Comparison of ENCODE assay signal across 22 mouse cellular contexts in the genomic region with DNA sequence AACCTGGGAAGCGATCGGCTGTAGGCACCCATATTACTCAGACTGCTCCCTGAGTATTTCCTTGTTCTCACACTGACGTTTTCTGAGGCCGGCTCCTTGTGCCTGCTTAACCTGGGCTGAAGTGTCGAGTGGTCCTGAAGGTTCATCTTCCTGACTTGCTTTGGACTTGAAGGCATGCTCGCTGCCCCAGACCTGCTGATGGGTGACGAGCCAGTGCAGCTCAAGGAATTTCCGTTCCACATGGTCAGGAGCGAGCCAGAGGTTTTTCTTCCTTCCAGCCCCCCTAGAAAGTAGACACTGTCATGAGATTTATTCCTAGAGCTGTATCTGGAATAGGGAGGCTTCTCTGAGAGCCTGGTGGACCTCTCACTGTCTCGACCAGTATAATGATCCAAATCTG.
DNase-seq lines count a peak whose midpoint lies in the region; ATAC-seq and TF ChIP-seq lines count a peak whose summit lies in the region.
"Had no signal": no experiment of that assay in that cellular context is flagged by ENCODE, and none has a peak within 500 bp of the region (broad histone marks: within the 10 kb centered on the region; RNA-seq: fewer than 3 reads in every experiment).

No protein-coding gene starts in this region.

- no peak overlapping the region for H3K9ac ChIP-seq in kidney, embryonic 15.5 days
- H3K9ac ChIP-seq in kidney, postnatal 0 days (ENCODE audit: low read depth, low read length) = no peak overlapping the region
- H3K9ac ChIP-seq: embryonic facial prominence, embryonic 13.5 days; embryonic facial prominence, embryonic 15.5 days; forebrain, embryonic 12.5 days had no signal

- no peak for TF ChIP-seq POLR2A in testis, adult 2 months (IDR thresholded peaks at IDR 0.05; ENCODE audit: control insufficient read depth, low read depth, low read length)

- H3K27me3 ChIP-seq in kidney, embryonic 15.5 days = no peaks in the 10 kb centered on the region
- H3K27me3 ChIP-seq in kidney, postnatal 0 days (ENCODE audit: insufficient read depth, low read length) = no peaks in the 10 kb centered on the region
- H3K27me3 ChIP-seq in testis, adult 2 months (ENCODE audit: control insufficient read depth, insufficient read depth, low read length) = no peaks in the 10 kb centered on the region
- H3K27me3 ChIP-seq: embryonic facial prominence, embryonic 13.5 days; embryonic facial prominence, embryonic 15.5 days; forebrain, embryonic 12.5 days had no signal

- peaks cover 50% of the 10 kb centered on the region for H3K36me3 ChIP-seq in kidney, embryonic 15.5 days
- H3K36me3 ChIP-seq in kidney, postnatal 0 days (ENCODE audit: insufficient read depth, low read length) = peaks cover 6% of the 10 kb centered on the region; the same call in 1 of the 2 replicates
- no peaks in the 10 kb centered on the region for H3K36me3 ChIP-seq in testis, adult 2 months (ENCODE audit: control insufficient read depth, insufficient read depth, low read length)

- DNase-seq in kidney, postnatal 36 days = no peak
- DNase-seq in kidney, postnatal 0 days (ENCODE audit: low spot score) = peak; percentile 68
- no peak for DNase-seq in kidney, adult 11 months
- DNase-seq in testis, postnatal 14 days (ENCODE audit: low spot score) = no peak
- DNase-seq: adrenal gland, adult 2 months; adrenal gland, postnatal 10 days; adrenal gland, postnatal 25 days; cerebellum, adult 11 months; cerebellum, adult 18-20 months; cerebellum, adult 8-10 months; cerebellum, adult 9-11 months; cerebellum, postnatal 14 days; cerebellum, postnatal 36 days; embryo, embryonic 11 days had no signal

- H3K4me1 ChIP-seq in kidney, embryonic 15.5 days = peaks cover 37% of the 10 kb centered on the region
- H3K4me1 ChIP-seq in kidney, postnatal 0 days (replicated peaks; ENCODE audit: insufficient read depth, low read length) = peaks cover 17% of the 10 kb centered on the region
- peaks cover 4% of the 10 kb centered on the region for H3K4me1 ChIP-seq in testis, adult 2 months (ENCODE audit: control insufficient read depth, insufficient read depth, low read length)

- WGBS in kidney, embryonic 15.5 days = 61% methylated on average over 10 of the region's 10 CpGs
- 53% methylated on average over 10 of the region's 10 CpGs for WGBS in kidney, postnatal 0 days

- no peak for TF ChIP-seq CTCF in kidney, postnatal 0 days (IDR thresholded peaks at IDR 0.05; ENCODE audit: low read depth)
- TF ChIP-seq CTCF in testis, adult 2 months (IDR thresholded peaks at IDR 0.05; ENCODE audit: control insufficient read depth, insufficient read depth, insufficient replicate concordance, low read depth, low read length) = no peak

- peak overlapping the region; percentile 78 for H3K27ac ChIP-seq in kidney, embryonic 15.5 days
- peak overlapping the region; percentile 54; the same call in 1 of the 2 replicates for H3K27ac ChIP-seq in kidney, postnatal 0 days
- H3K27ac ChIP-seq in testis, adult 2 months (ENCODE audit: control insufficient read depth, insufficient read depth, low read depth, low read length) = no peak overlapping the region
- H3K27ac ChIP-seq: embryonic facial prominence, embryonic 13.5 days; embryonic facial prominence, embryonic 15.5 days; forebrain, embryonic 10.5 days; forebrain, embryonic 12.5 days had no signal

- no peak overlapping the region for H3K4me3 ChIP-seq in kidney, embryonic 15.5 days (replicated peaks)
- no peak overlapping the region for H3K4me3 ChIP-seq in kidney, postnatal 0 days (replicated peaks; ENCODE audit: low read depth, low read length)
- H3K4me3 ChIP-seq in testis, adult 2 months (ENCODE audit: control insufficient read depth, low read depth, low read length) = peak overlapping the region; percentile 6; the same call in 1 of the 2 replicates
- H3K4me3 ChIP-seq: embryonic facial prominence, embryonic 13.5 days; embryonic facial prominence, embryonic 15.5 days; erythroblast, embryonic 14.5 days; forebrain, embryonic 10.5 days; forebrain, embryonic 12.5 days had no signal

- H3K9me3 ChIP-seq in kidney, embryonic 15.5 days (replicated peaks) = no peaks in the 10 kb centered on the region
- H3K9me3 ChIP-seq in kidney, postnatal 0 days (replicated peaks; ENCODE audit: low read length) = no peaks in the 10 kb centered on the region
- H3K9me3 ChIP-seq: embryonic facial prominence, embryonic 13.5 days; embryonic facial prominence, embryonic 15.5 days; forebrain, embryonic 10.5 days; forebrain, embryonic 12.5 days had no signal

- H3K4me2 ChIP-seq in kidney, embryonic 15.5 days = no peak overlapping the region
- no peak overlapping the region for H3K4me2 ChIP-seq in kidney, postnatal 0 days (ENCODE audit: low read length)
- H3K4me2 ChIP-seq: embryonic facial prominence, embryonic 13.5 days; embryonic facial prominence, embryonic 15.5 days; forebrain, embryonic 12.5 days had no signal

- ATAC-seq in kidney, embryonic 15.5 days (replicated peaks; ENCODE audit: low FRiP score) = peak; percentile 69
- peak; percentile 53 for ATAC-seq in kidney, postnatal 0 days (replicated peaks; ENCODE audit: low FRiP score, low read depth)
- ATAC-seq: forebrain, embryonic 14.5 days had no signal
